Mouse (Mus musculus): ENCODE measurements at regions not wholly inside any gene's neighbourhood (a gene's known extent, or its start where the extent isn't known, plus 50 kb on each side); places are given as distances from the start of the nearest gene placed in this dataset.

GRCm38 (mm10) chr7:79518928-79519327 lies 52.8 kb upstream of the Polg start:
- TF ChIP-seq POLR2A (IDR thresholded peaks at IDR 0.05; ENCODE audit: insufficient read depth, low read length), result no peak
- no peak for TF ChIP-seq CTCF (IDR thresholded peaks at IDR 0.05; ENCODE audit: low read depth, low read length)
- no peak for TF ChIP-seq EP300 (IDR thresholded peaks at IDR 0.05; ENCODE audit: insufficient read depth, low read depth, low read length)

All from ES-Bruce4 (cell line).